Mouse (Mus musculus): ENCODE results near the gene 1700019N19Rik.

DNA sequence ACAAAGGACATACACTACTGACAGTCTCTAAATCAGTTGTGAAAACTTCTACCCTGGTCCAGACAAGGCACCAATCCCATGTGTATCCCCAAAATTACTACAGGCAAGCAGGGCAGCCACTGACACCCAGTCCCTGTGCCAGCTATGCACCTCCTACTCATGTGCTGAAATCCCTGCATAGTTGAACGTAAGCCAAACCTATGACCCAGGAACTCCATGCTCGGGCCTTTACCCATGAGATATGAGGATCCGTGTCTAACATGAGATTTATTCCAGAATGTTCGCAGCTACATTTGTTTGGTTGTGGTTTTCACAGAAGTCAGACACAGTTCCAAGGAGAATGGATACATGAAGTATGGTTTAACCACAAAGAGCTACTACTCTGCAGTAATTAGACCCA lies 45.5 kb upstream of the 1700019N19Rik start:
- TF ChIP-seq CTCF (IDR thresholded peaks at IDR 0.05; ENCODE audit: low read depth) = no peak
- no peak for TF ChIP-seq EP300 (IDR thresholded peaks at IDR 0.05; ENCODE audit: low read depth)
